Mouse (Mus musculus) adrenal gland, adult 18-20 months (tissue): ENCODE data around the gene Rcor1. TPM values are rescaled to one million over a fixed set of nuclear protein-coding genes. Genes with fewer than 3 reads are reported as not detected.

Experiments
- DNase-seq, 2 experiments: peaks; one replicate each; pipeline ENCODE4 v3.0.0; 2021 to 2022; ENCODE audit warnings: low spot score in 2 of 2
- long read RNA-seq, 2 experiments: library from polyadenylated mRNA; stranded (forward); transcript quantifications; one replicate each; pipeline ENCODE4 v2.0.0; 2021
- total RNA-seq, 2 experiments: library from RNA; stranded (reverse); gene quantifications; 1 replicate in 1 of 2; 2 replicates in 1 of 2; pipeline ENCODE4 v1.2.3; 2021

The Rcor1 gene
- total RNA-seq: 10 to 100 TPM; 53.5 to 58.5 TPM
- long read RNA-seq, experiment 1, full-length matches to known transcripts: 33 of 47 reads
- long read RNA-seq, experiment 1, partial matches to known transcripts: 12 of 47 reads
- long read RNA-seq, experiment 1, other reads (novel, unspliced or antisense): 2 of 47 reads
- long read RNA-seq, experiment 2, full-length matches to known transcripts: 4 of 24 reads
- long read RNA-seq, experiment 2, partial matches to known transcripts: 20 of 24 reads
- long read RNA-seq, experiment 2, other reads (novel, unspliced or antisense): 0 of 24 reads

DNA sequence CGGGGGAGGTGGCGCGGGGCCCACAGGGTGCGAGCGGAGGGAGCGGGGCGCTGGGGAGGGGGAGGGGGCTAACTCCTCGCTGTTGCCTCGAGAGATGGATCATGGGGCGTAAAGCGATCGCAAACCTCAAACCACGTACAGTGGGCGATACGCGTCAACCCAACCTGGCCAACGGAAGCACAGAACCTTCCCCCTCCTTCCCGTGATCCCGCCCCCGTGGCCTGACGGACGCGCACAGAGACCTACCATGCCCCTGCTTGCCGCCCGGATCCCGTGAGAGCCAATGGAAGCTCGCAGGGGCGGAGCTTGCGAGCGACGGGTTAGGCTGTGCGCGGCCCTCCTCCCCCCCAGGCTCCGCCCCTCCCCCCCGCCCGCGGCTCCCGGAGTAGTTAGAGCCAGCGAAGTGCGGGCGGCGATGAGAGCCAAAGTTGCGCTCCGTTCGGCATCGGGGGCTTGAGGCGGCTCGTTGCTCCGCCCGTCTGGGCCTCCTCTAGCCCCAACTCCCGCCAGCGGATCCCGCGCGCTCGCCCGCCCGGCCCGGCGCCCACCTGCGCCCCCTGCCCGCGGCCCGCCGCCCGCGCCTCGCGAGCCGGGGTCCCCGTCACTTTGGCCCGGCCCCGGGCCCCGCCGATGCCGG is at the start of gene Rcor1:
Rcor1 (plus strand) TSS at position 376 of the 637 bp plus-strand sequence.
- peak; percentile 96 to 98 for DNase-seq

DNA sequence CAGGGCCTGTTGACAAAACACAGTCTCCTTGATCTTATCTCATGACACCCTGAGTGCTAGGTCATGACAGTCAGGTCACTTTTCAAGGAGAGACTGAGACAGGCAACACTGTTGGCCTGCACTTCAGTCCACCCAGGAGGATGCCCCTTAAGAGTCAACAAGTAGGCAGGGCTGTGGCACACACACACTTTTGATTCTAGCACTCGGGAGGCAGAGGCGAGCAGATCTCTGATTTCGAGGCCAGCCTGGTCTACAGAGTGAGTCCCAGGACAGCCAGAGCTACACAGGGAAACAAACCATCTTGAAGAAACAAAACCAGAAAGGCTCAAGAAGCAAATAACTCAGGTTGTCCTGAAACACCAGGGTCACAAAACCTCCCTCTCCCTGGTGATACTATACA is 49.7 kb upstream of the Rcor1 start:
- no peak for DNase-seq

DNA sequence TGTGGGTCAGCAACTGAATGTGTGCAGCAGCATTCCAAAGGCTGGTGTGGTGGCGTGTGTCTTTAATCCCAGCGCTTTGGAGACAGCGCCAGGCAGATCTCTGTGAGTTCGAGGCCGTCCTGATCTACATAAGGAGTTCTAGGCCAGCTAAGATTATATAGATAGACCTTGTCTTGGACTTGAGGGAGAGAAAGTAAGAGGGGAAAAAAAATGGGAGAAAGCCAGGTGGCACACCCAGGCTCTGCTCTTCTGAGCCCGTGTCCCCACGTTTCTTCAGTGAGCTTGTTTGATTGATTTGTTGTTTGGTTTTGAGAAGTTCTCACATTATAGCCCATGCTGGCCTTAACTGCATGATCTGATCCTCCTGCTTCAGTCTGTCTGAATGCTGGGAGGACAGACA is 48.7 kb upstream of the Rcor1 start:
- DNase-seq: no peak

DNA sequence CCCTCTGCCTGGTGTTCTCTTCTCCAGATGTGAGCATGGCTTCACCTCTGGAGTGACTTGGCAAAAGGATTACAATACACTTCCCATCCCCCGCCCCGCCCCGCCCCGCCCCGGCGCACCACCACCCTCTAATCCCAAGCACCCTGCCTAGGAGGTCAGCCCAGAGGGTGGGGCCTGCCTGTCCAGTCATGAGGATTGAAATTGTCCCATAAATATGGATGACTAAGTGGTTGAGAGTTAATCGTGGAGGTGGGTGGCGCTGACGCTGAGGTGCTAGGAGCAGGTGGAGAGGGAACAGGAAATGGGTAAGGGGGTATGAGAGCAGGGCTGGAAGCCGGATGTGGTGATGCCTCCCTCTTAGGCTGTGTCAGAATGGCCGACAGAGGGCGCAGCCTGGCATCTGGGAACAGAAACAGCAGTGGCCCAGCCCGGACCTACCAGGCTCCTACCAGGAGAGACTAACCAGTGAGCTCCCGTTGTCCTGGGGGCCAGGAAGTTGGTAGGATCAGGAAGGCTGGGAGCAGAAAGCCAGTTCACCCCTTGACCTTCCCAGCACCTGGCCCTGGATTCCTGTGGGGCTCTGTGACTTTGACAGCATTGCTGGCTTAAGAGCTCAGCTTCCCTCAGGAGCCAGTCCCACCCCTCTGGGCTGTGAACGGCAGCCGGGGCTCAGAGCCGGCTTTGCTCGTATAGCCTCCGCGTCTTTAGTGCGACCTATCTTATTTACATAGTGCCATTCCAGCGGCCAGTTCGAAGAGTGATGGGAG is 47.6 kb upstream of the Rcor1 start:
- DNase-seq: peak; percentile 72

DNA sequence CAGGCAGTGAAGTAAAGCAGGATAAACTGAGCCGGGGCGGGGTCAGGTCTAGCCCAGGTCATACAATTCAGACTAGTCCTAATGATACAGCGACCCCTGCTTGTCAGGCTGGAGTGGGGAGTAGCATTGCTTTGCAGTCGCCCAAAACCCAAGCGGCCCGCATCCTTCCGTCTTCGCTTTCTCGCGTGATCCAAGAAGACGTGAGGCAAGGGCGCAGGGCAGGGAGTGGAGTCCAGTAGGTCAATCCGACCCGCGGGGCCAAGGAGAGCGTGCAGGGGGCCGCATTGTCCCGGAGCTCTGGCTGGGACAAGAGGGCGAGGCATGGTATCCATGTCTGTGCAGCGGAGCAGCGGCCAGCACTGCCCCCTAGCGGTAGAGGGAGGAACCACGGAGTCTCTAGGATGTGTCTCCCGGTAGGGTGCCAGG is 47.0 kb upstream of the Rcor1 start:
- peak; percentile 97 for DNase-seq

DNA sequence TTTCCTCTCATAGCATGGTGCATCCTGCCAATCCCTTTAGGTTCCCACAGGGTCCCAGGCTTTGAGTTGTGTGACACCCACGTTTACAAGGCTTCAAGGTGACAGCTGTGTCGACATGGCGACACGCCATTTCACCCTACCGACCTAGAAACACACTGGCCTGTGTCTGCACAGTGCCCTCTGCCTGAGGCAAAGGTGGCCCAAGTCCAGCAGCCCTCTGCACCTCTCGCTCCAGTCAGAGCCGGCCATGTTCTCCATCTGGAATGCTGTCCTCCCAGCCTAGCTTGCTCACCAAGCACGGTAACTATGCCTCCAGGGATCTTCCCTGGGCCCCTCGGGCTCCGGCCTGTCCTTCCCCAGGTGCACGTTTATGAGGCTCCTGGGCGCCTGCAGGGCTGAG is 46.4 kb upstream of the Rcor1 start:
- no peak for DNase-seq

DNA sequence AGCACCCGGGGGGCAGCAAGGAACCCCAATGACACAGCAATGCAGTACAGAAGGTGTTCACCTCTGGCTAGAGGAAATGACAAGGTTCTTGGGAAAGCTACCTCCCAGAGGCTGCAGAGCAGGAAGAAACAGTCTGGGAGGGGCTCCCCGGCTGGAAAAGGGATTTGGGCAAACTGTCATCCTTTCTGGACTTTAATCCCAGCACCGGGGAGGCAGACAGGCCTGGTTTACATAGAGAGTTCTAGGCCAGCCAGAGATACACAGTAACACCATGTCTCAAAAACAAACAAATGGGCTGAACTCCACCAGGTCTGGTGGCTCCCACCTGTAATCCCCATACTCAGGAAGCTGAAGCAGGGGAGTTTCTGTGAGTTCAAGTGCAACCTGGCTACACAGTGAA is 45.9 kb upstream of the Rcor1 start:
- DNase-seq: no peak

DNA sequence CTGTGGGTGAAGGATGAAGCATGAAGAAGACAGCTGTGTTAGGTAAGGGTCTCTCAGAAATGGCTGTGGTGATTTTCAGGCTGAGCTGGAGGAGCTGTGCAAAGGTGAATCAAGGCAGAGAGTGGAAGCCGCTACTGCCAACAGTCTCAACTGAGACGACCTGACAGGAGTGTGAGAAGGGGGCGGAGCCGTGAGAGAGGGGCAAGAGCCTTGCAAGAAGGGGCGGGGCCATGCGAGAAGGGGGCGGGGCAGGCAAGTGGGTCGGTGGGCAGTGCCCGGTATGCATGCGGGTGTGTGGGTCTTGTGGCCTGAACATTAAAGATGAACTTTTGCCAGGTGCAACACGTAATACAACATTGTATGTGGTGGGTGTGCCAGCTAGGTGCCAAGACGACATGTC is 44.5 kb upstream of the Rcor1 start:
- DNase-seq: no peak

DNA sequence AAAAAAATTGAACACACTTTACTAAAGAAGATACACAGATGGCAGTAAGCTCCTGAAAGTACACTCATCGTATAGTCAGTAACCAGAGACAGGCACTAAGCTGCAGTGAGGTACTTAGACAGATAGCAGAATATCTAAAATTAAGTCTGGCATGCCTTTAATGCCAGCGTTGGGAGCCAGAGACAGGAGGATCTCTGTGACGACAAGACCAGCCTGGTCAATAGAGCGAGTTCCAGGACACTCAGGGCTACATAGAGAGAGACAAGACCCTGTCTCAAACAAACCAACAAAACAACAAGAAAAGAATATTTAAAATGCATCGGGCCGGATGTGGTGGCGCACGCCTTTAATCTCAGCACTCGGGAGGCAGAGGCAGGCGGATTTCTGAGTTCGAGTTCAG is 41.1 kb upstream of the Rcor1 start:
- no peak for DNase-seq

DNA sequence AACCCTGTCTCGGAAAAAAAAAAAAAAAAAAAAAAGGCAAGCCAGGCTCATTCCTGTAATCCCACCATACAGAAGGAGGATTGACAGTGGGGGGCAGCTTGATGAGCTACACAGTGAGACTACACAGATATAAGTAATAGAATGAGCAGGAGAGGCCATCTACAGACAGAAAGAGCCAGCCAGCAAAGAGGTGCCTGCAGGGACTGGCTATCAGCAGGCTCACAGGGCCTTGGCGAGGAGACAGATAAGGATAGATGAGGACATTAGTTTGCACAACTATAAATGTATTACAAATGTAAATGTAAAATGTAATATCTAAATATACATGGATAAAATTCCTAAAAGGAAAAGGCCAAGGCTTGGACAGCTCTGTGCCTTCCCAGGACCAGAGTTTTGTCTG is 39.3 kb upstream of the Rcor1 start:
- DNase-seq: no peak

DNA sequence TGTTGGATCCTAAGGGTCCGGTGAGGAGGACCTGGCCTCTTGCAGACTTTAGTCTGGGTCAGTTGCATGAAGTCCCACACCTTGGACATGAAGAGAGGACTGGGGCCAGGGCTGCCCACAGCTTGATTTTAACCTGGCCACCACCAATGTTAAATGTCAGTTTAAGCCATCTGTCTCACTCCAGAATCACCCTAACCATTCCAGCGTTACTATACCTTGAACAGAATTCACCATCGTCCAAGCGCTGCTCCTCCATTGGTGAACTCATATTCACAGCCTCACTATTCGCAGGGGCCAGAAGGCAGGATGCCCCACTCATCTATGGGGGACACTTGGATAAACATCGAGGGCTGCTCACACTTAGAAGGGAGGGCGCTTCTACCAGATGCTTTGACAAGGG is 38.2 kb upstream of the Rcor1 start:
- no peak for DNase-seq

DNA sequence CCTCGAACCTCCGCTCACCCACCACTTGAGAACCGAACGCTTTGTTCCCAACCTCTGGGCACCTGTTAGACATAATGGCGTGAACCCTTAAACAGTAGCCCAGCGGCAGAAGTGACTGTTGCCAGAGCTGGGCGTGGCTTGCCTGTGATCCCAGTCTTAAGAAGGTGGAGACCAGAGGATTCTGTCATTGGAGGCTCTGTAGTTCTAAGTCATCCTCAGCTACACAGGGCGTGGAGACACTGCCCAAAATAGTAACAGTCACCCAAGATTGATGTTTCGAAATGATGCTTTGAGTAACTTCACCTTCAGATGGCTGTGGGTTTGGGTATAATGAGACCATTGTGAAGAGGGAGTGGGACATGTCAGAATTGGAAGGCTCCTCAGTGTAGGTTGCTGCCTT is 35.0 kb upstream of the Rcor1 start:
- no peak for DNase-seq

DNA sequence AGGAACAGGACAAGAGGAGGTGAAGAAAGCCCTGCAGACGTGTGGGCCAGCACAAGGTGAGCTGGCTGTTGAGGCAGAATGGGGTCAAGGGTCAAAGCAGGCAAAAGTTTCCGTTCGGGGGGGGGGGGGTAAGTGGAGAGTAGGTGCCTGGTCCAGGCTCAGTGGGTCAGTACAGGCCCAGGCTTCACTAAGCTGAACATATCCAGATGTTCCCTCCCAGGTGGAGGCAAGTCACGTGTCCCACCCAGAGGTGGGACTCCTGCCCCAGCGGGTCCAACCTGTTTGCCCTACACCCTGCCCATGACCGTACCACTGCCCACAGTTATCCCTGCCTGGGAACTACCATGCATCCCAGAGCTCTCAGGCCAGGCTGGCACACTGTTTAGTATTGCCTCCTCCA is 33.3 kb upstream of the Rcor1 start:
- DNase-seq: no peak

DNA sequence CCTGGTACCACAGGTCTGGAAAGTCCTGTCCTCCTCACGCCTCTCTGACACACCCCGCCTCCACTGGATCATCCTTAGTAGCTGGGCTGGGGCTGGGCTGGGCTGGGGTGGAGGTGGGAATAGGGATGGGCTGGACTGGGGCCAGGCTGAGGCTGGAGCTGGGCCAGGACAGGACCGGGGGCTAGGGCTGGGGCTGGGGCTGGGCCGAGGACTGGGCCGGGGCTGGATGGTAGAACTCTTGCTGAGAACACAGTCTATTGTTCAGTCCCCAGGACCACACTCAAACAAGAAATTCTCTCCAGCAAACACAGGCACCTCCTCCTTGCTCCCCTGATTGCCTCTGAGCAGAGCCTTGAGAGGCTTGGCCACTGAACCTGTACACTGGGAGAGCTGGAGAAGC is 32.8 kb upstream of the Rcor1 start:
- no peak for DNase-seq

DNA sequence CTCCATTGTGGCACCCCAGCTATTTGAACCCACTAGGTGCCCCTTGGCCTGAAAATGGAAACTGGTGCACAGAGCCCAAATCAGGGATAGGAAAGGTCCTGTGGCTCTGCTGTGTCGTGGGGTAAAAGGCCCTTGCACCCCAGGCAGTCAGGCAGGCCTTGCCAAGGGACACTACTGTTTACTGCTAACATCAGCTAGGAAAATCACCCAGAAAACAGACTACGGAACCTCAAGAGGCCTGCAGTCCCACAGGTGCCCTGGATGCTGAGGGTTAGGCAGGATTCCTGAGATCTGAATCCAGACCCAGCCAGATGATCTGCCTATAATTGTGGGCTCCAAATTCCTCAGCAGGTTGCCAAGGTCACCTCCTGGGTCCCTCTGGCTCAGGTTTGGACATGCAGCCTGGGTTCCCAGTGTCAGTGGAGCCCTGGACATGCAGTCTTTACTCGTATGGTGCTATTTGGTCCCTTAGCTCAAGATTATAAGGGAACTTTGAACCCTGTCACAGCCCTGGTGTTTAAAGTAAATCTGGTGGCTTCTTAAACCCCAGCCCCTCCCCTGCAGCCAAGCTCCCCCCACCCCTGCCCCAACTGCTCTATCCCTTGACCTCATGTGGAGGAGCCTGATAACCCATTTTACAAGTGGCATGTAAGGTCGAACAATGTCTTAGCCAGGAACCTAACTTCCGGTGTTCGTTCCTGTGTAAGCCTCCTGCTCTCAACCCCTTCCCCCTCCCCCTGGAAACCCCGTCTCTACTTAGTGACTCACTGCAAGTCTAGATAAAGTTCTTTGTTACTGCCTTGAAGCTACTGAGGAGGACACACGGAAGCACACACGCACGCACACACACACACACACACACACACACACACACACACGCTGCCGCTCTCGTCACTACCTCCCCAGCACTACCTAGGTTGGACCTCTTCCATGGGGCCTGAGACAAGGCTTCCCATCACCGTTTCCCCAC is 31.7 kb upstream of the Rcor1 start:
- no peak for DNase-seq

DNA sequence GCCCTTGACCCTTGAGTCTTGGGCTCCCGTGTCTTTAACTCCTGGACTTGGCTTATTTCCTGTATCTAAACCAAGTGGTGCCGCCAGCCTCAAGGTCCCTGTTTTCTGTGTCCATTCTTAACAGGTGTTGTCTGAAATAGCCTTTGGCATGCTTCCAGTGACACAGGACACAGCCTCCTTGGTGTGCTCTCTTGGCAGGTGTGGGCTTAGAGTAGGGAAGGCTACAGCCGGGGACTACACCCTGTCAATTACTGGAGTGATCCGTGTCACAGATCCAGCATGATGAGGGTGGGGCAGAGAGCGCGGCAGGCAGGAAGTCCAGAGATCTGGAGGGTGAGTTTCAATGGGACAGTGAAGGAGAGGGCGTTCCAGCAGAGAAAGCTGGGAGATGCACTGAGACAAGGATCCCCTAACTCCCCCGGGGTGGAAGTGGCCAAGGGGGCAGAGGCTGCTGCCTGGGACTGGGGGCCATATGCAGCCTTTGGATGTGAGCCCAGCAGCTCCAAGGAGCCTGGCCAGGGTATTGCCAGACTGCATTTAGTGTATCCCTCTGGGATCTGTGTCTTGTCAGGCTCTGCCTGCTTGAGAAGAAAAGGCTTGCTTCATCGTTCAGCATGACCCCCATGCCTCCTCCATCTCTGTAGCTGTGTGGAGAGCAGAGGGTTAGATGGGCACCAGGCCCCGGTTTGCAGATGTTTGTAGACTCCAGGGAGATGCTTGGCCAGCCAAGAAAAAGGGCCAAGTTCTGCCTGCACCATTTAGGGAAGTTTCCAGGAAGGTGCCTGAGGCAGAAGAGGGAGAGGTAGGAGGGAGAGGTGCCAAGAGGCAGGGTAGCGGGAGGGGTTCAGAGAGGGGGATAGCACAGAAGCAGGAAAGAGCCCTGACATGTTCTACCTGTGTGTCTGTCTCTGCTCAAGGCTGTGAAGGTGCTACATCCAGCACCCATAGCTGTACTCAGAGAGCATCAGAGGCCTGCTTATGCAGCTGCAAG is 30.4 kb upstream of the Rcor1 start:
- no peak for DNase-seq

DNA sequence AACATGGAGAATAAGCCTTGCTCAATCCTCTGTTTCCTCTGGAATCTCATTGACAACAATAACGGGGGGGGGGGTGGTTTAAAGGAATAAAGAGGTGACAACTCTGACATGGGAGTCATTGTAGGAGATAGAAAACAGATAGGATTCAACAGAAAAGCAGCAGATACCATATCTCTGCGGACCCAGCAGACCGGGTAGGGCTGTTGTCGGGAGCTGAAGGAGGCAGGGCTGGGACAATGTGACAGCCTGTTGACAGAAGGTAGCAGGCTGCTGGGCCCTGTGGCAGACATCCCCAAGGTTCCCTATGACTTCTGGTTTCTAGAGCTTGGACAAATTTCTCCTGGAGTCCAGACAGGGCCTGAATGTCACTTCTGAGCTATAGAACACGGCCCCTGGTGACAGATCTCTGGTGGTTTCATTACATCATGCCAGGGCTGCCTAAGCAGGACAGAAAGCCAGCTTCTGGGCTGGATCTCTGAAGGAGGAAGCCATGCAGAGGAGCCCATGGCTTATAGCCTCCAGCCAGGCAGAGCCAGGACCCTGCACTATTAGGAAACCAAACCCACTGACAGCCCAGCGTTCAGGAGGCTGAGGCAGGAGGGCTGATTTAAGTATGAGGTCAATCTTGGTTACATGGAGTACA is 29.4 kb upstream of the Rcor1 start:
- no peak for DNase-seq

DNA sequence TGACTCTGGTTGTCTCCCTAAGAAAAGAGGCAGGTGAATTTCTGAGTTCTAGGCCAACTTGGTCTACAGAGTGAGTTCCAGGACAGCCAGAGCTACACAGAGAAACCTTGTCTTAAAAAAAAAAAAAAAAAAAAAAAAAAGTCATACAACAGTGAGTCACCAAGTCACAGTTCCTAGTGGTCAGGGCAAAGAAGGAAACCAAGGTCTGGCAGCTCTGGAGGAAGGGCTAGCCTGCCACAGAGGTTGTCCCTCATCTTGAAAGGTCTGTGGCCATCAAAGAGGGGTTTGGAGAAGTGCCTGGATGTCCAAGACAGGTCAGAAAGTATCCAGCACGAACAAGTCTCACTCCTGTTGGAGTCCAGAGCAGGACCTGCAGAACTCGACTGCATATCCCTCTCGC is 22.3 kb upstream of the Rcor1 start:
- DNase-seq: no peak

DNA sequence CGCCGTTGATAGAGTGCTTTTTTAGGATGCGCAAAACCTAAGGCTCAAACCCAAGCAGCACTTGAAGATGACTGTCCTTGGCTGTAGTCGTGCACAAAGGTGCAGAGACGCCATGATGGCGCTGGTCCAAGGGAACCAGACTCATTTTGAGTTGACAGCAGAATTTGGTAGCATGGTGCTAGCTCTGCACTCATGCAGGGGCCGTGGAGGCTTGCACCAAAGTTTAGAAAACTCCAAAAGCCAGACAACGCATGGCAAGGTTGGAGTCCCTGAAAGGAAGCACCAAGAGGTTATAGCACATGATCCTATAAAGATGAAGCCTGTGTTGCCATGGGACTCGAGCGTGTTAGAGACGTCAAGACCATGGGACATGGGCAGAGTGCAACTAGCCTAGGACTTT is 21.1 kb upstream of the Rcor1 start:
- no peak for DNase-seq
